Mouse (Mus musculus) embryonic facial prominence, embryonic 13.5 days (tissue): Measurements from ENCODE around the gene Nupl1. TPM values are rescaled to one million over a fixed set of nuclear protein-coding genes. Genes with fewer than 3 reads are reported as not detected.

Experiments used
- ATAC-seq: fragments of 200-750 bp; cut with Nextera tagmentation; 2 replicates; pipeline ENCODE4 v1.8.0; 2017; ENCODE audit warnings: low read depth; ENCODE audit not compliant: insufficient number of reproducible peaks, insufficient read depth, low FRiP score, low TSS enrichment
- H3K27ac ChIP-seq: fragments of 300-500 bp; sonication (generic); 2 replicates; pipeline ENCODE4 v1.5.1; 2015; ENCODE audit warnings: moderate library complexity, mild to moderate bottlenecking, inconsistent platforms
- H3K27me3 ChIP-seq: fragments of 300-500 bp; sonication (generic); 2 replicates; pipeline ENCODE4 v1.6.1; 2015; ENCODE audit warnings: mild to moderate bottlenecking, inconsistent platforms
- H3K36me3 ChIP-seq: fragments of 300-500 bp; sonication (generic); 2 replicates; pipeline ENCODE4 v1.6.1; 2015; ENCODE audit warnings: mild to moderate bottlenecking, inconsistent platforms
- H3K4me1 ChIP-seq: fragments of 300-500 bp; sonication (generic); 2 replicates; pipeline ENCODE4 v1.6.1; 2015; ENCODE audit warnings: inconsistent platforms
- H3K4me2 ChIP-seq: fragments of 300-500 bp; sonication (generic); 2 replicates; pipeline ENCODE4 v1.6.1; 2015; ENCODE audit warnings: moderate library complexity, mild to moderate bottlenecking, inconsistent platforms
- H3K4me3 ChIP-seq: fragments of 300-500 bp; sonication (generic); 2 replicates; pipeline ENCODE4 v1.5.1; 2015; ENCODE audit warnings: mild to moderate bottlenecking, inconsistent platforms
- H3K9ac ChIP-seq: fragments of 300-500 bp; sonication (generic); 2 replicates; pipeline ENCODE4 v1.6.1; 2015; ENCODE audit warnings: mild to moderate bottlenecking, inconsistent platforms
- H3K9me3 ChIP-seq: fragments of 300-500 bp; sonication (generic); 2 replicates; pipeline ENCODE4 v1.6.1; 2016; ENCODE audit warnings: inconsistent platforms
- WGBS: fragments of 180-500 bp; shearing (Covaris S2); methylation state at CpG from one replicate; pipeline ENCODE4 v1.1.7; 2015; ENCODE audit warnings: mixed read lengths; 5-methylcytosine and 5-hydroxymethylcytosine counted together
- polyA plus RNA-seq: library from polyadenylated mRNA; unstranded; fragments of >200 nt; fragmentation: Nextera tagmentation; extraction: Ambion mirVana; gene quantifications from 2 replicates; pipeline ENCODE4 v1.2.1, GENCODE M21; 2015

Gene Nupl1
- polyA plus RNA-seq, 1 experiment from 2014 or later, result not detected

GRCm38 (mm10) chr14:60262316-60262715 lies 11.1 kb upstream of the Nupl1 start:
- Histone ChIP-seq H3K4me2 (no peak overlapping the region), H3K4me3 (no peak overlapping the region), H3K9me3 (no peaks in the 10 kb centered on the region), H3K36me3 (no peaks in the 10 kb centered on the region), H3K4me1 (peaks cover 13% of the 10 kb centered on the region), H3K9ac (no peak overlapping the region), H3K27me3 (no peaks in the 10 kb centered on the region), H3K27ac (no peak overlapping the region)
- ATAC-seq, result no peak
- 76% methylated on average over 7 of the region's 7 CpGs for WGBS

- H3K36me3 ChIP-seq, result no peaks in the 10 kb centered on the region
- H3K9me3 ChIP-seq, result no peaks in the 10 kb centered on the region
- no peaks in the 10 kb centered on the region for H3K27me3 ChIP-seq
- H3K4me1 ChIP-seq, result peaks cover 10% of the 10 kb centered on the region; the same call in 1 of the 2 replicates
- no peak overlapping the region for H3K27ac ChIP-seq
- no peak for ATAC-seq
- 93% methylated on average over 1 of the region's 1 CpGs for WGBS
- no peak overlapping the region for H3K9ac ChIP-seq
- H3K4me2 ChIP-seq, result no peak overlapping the region
- H3K4me3 ChIP-seq, result no peak overlapping the region
These were observed 6.6 kb upstream of the Nupl1 start for GRCm38 (mm10) chr14:60257851-60258250.

GRCm38 (mm10) chr14:60257101-60257500 lies 5.9 kb upstream of the Nupl1 start:
- Histone ChIP-seq H3K9ac (no peak overlapping the region), H3K4me1 (peaks cover 15% of the 10 kb centered on the region; the same call in 1 of the 2 replicates), H3K27ac (no peak overlapping the region), H3K27me3 (no peaks in the 10 kb centered on the region), H3K4me2 (no peak overlapping the region), H3K4me3 (no peak overlapping the region), H3K9me3 (no peaks in the 10 kb centered on the region), H3K36me3 (no peaks in the 10 kb centered on the region)
- WGBS, result 80% methylated on average over 4 of the region's 4 CpGs
- no peak for ATAC-seq

- no peaks in the 10 kb centered on the region for H3K9me3 ChIP-seq
- no peak overlapping the region for H3K4me3 ChIP-seq
- no peak overlapping the region for H3K27ac ChIP-seq
- H3K9ac ChIP-seq, result 0 out of 2 replicates have a peak overlapping the region, but pooled peaks have one; percentile 11
- H3K4me2 ChIP-seq, result no peak overlapping the region
- peaks cover 15% of the 10 kb centered on the region; the same call in 1 of the 2 replicates for H3K4me1 ChIP-seq
- H3K36me3 ChIP-seq, result no peaks in the 10 kb centered on the region
- 23% methylated on average over 3 of the region's 3 CpGs for WGBS
- no peak for ATAC-seq
- no peaks in the 10 kb centered on the region for H3K27me3 ChIP-seq
These were observed 5.1 kb upstream of the Nupl1 start for GRCm38 (mm10) chr14:60256356-60256755.

GRCm38 (mm10) chr14:60254774-60255173 lies 3.5 kb upstream of the Nupl1 start:
- H3K4me2 ChIP-seq, result no peak overlapping the region
- no peak overlapping the region for H3K9ac ChIP-seq
- peaks cover 22% of the 10 kb centered on the region for H3K4me1 ChIP-seq
- no peak for ATAC-seq
- H3K4me3 ChIP-seq, result no peak overlapping the region
- no peaks in the 10 kb centered on the region for H3K9me3 ChIP-seq
- H3K36me3 ChIP-seq, result no peaks in the 10 kb centered on the region
- no peaks in the 10 kb centered on the region for H3K27me3 ChIP-seq
- no peak overlapping the region for H3K27ac ChIP-seq

GRCm38 (mm10) chr14:60253466-60253865 lies 2.2 kb upstream of the Nupl1 start:
- H3K27me3 ChIP-seq, result no peaks in the 10 kb centered on the region
- WGBS, result 92% methylated on average over 3 of the region's 3 CpGs
- H3K27ac ChIP-seq, result no peak overlapping the region
- H3K9ac ChIP-seq, result no peak overlapping the region
- H3K36me3 ChIP-seq, result no peaks in the 10 kb centered on the region
- no peak for ATAC-seq
- H3K4me2 ChIP-seq, result no peak overlapping the region
- H3K9me3 ChIP-seq, result no peaks in the 10 kb centered on the region
- H3K4me1 ChIP-seq, result peaks cover 30% of the 10 kb centered on the region
- H3K4me3 ChIP-seq, result no peak overlapping the region

GRCm38 (mm10) chr14:60252004-60253000 lies 1.1 kb upstream of the Nupl1 start:
- no peak for ATAC-seq
- Histone ChIP-seq H3K4me3 (peak overlapping the region; percentile 72), H3K4me1 (peaks cover 30% of the 10 kb centered on the region), H3K36me3 (no peaks in the 10 kb centered on the region), H3K9me3 (no peaks in the 10 kb centered on the region), H3K27ac (peak overlapping the region; percentile 85), H3K27me3 (no peaks in the 10 kb centered on the region), H3K9ac (peak overlapping the region; percentile 93), H3K4me2 (peak overlapping the region; percentile 82)
- WGBS, result 19% methylated on average over 15 of the region's 15 CpGs

GRCm38 (mm10) chr14:60250879-60251278 lies 352 bp downstream of the Nupl1 start:
- H3K9me3 ChIP-seq, result no peaks in the 10 kb centered on the region
- H3K4me3 ChIP-seq, result peak overlapping the region; percentile 72
- WGBS, result under 1% methylated on average over 39 of the region's 39 CpGs
- ATAC-seq, result peak; percentile 70
- H3K36me3 ChIP-seq, result no peaks in the 10 kb centered on the region
- H3K27me3 ChIP-seq, result no peaks in the 10 kb centered on the region
- peak overlapping the region; percentile 93 for H3K9ac ChIP-seq
- H3K4me2 ChIP-seq, result peak overlapping the region; percentile 82
- H3K27ac ChIP-seq, result peak overlapping the region; percentile 90
- peaks cover 23% of the 10 kb centered on the region for H3K4me1 ChIP-seq

GRCm38 (mm10) chr14:60250366-60250765 lies 865 bp downstream of the Nupl1 start:
- H3K9me3 ChIP-seq, result no peaks in the 10 kb centered on the region
- no peaks in the 10 kb centered on the region for H3K27me3 ChIP-seq
- ATAC-seq, result no peak
- H3K4me2 ChIP-seq, result peak overlapping the region; percentile 82
- WGBS, result 17% methylated on average over 8 of the region's 8 CpGs
- peak overlapping the region; percentile 72 for H3K4me3 ChIP-seq
- H3K27ac ChIP-seq, result no peak overlapping the region
- peak overlapping the region; percentile 93 for H3K9ac ChIP-seq
- 0 out of 2 replicates have a peak, but pooled peaks cover under 1% of the 10 kb centered on the region for H3K36me3 ChIP-seq
- peaks cover 20% of the 10 kb centered on the region for H3K4me1 ChIP-seq

- H3K27ac ChIP-seq, result no peak overlapping the region
- no peak for ATAC-seq
These were observed 12.7 kb downstream of the Nupl1 start for GRCm38 (mm10) chr14:60238551-60238950.

GRCm38 (mm10) chr14:60219886-60220285 lies 31.3 kb downstream of the Nupl1 start:
- no peaks in the 10 kb centered on the region for H3K9me3 ChIP-seq
- no peak for ATAC-seq
- H3K27ac ChIP-seq, result no peak overlapping the region
- 91% methylated on average over 10 of the region's 10 CpGs for WGBS
- no peak overlapping the region for H3K4me3 ChIP-seq
- H3K36me3 ChIP-seq, result peaks cover 33% of the 10 kb centered on the region
- H3K27me3 ChIP-seq, result no peaks in the 10 kb centered on the region
- no peak overlapping the region for H3K4me2 ChIP-seq
- H3K9ac ChIP-seq, result no peak overlapping the region
- no peaks in the 10 kb centered on the region for H3K4me1 ChIP-seq

More at GRCm38 (mm10) chr14:60238551-60238950, 12.7 kb downstream of the Nupl1 start:
- Histone ChIP-seq H3K27me3 (no peaks in the 10 kb centered on the region), H3K4me2 (no peak overlapping the region), H3K9ac (no peak overlapping the region), H3K4me1 (no peaks in the 10 kb centered on the region), H3K9me3 (no peaks in the 10 kb centered on the region), H3K36me3 (peaks cover 57% of the 10 kb centered on the region), H3K4me3 (no peak overlapping the region)
- 77% methylated on average over 3 of the region's 3 CpGs for WGBS

GRCm38 (mm10) chr14:60217616-60218015 lies 33.6 kb downstream of the Nupl1 start:
- H3K36me3 ChIP-seq, result peaks cover 33% of the 10 kb centered on the region
- no peaks in the 10 kb centered on the region for H3K9me3 ChIP-seq
- no peak overlapping the region for H3K9ac ChIP-seq
- H3K4me2 ChIP-seq, result no peak overlapping the region
- no peak for ATAC-seq
- H3K27me3 ChIP-seq, result no peaks in the 10 kb centered on the region
- WGBS, result 100% methylated on average over 4 of the region's 4 CpGs
- H3K27ac ChIP-seq, result no peak overlapping the region
- no peaks in the 10 kb centered on the region for H3K4me1 ChIP-seq
- H3K4me3 ChIP-seq, result no peak overlapping the region
